Mouse (Mus musculus): ENCODE measurements around the gene Cyp27a1. TPM values are rescaled to one million over a fixed set of nuclear protein-coding genes. Genes with fewer than 3 reads are reported as not detected.
A peak's percentile ranks its signal among the peaks of the same experiment; 100 is the strongest.

Cyp27a1 gene
- polyA plus RNA-seq, 1 experiment from 2014 or later: 1.8 TPM

DNA sequence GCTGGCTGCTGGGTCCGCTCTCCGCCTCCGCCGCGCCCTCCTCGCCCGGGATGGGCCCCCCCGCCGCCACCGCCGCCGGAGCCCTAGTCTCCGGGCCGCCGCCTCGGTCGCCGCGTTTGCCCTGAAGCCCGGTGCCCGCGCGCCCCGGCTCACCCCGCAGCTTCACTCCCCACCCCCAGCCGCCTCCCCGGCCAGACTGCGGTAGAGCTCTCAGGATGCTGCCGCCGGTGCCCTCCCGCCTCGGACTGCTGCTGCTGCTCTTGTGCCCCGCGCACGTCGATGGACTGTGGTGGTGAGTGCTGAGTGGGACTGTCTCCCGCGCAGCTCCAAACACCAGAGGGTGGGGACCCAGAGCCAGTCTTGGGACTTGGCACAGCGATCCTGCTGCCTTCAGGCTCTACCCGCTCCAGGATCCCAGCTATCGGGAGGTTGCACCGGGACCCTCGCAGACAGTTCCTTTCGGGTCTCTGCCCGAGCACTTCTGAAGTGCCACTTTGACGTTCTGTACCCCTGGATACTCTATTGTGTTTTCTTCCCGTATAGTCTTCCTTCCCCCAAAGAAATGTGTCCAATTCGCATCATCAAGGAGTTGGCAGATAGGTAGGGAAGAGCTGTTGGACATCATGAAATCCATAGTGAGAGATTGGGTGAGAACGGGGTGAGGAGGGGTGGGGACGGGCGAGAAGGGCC, 58.7 kb downstream of the Cyp27a1 start:
- H3K27me3 ChIP-seq (ENCODE audit: control insufficient read depth, insufficient read depth, low read depth, low read length): peaks cover 73% of the 10 kb centered on the region
- under 1% methylated on average over 36 of the region's 51 CpGs for WGBS
- peak overlapping the region; percentile 54 for H3K9ac ChIP-seq (ENCODE audit: low read depth, low read length)
- H3K36me3 ChIP-seq (ENCODE audit: control insufficient read depth, insufficient read depth, low read length): no peaks in the 10 kb centered on the region
- peak overlapping the region; percentile 49 for H3K4me3 ChIP-seq (ENCODE audit: low read depth, low read length)
- no peak overlapping the region for H3K27ac ChIP-seq (ENCODE audit: low read length)
- peak overlapping the region; percentile 92 for H3K4me2 ChIP-seq (ENCODE audit: low read length)
- H3K9me3 ChIP-seq (replicated peaks; ENCODE audit: control insufficient read depth, low read length, poor library complexity, severe bottlenecking): no peaks in the 10 kb centered on the region
- ATAC-seq: 0 out of 2 replicates have a peak, but pooled peaks have one; percentile 22
- H3K4me1 ChIP-seq (ENCODE audit: control insufficient read depth, insufficient read depth, low read length): peaks cover 24% of the 10 kb centered on the region

DNA sequence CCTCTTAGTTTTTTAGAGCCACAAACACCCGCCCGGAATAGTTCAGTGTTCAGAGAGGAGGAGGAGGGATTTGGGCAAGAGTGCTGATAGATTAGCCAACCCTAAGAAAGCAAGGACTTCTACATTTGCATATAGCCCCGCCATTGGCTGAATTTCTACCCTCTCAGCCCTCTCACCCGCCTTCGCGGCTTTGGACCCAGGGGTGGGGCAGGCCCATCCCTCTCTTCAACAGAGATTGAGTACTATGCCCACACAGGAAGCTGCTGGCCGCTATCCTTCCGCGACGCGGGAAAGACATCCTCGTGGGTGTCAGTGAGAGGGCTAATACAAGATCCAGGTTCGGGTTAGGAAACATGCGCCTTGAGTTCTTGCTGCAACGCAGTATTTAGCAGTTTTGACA, 59.8 kb downstream of the Cyp27a1 start:
- ATAC-seq: peak; percentile 66; the same call in 1 of the 2 replicates
- H3K9ac ChIP-seq (ENCODE audit: low read depth, low read length): no peak overlapping the region
- 1% methylated on average over 15 of the region's 15 CpGs for WGBS

DNA sequence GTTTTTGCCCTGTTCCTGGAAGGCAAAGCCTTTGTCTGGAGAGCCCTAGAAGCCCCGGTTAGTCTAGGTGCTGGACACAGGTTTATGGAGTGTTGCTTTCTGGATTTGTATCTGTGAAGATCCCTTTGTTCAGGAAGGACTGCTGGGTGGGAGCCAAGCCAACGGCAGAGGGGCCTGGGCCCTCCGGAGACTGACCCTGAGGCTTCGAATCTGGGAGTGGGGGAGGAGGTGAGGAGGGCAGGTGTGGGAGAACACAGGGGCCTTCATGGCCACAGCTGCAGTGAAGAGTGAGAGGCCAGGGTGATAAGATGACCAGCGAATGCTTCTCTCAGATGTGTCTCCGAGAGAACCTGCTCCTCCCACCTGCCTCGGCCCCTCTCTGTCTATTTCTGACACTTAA, 60.7 kb downstream of the Cyp27a1 start:
- Histone ChIP-seq H3K9ac (ENCODE audit: low read depth, low read length) (no peak overlapping the region), H3K4me2 (ENCODE audit: low read length) (no peak overlapping the region), H3K9me3 (replicated peaks; ENCODE audit: control insufficient read depth, low read length, poor library complexity, severe bottlenecking) (no peaks in the 10 kb centered on the region), H3K4me1 (ENCODE audit: control insufficient read depth, insufficient read depth, low read length) (peaks cover 24% of the 10 kb centered on the region), H3K27me3 (ENCODE audit: control insufficient read depth, insufficient read depth, low read depth, low read length) (peaks cover 66% of the 10 kb centered on the region), H3K4me3 (ENCODE audit: low read depth, low read length) (no peak overlapping the region), H3K27ac (ENCODE audit: low read length) (no peak overlapping the region), H3K36me3 (ENCODE audit: control insufficient read depth, insufficient read depth, low read length) (no peaks in the 10 kb centered on the region)
- 12% methylated on average over 7 of the region's 7 CpGs for WGBS
- no peak for ATAC-seq

More for the DNA sequence above, 59.8 kb downstream of the Cyp27a1 start:
- Histone ChIP-seq H3K27ac (ENCODE audit: low read length) (no peak overlapping the region), H3K4me1 (ENCODE audit: control insufficient read depth, insufficient read depth, low read length) (peaks cover 24% of the 10 kb centered on the region), H3K27me3 (ENCODE audit: control insufficient read depth, insufficient read depth, low read depth, low read length) (peaks cover 68% of the 10 kb centered on the region), H3K36me3 (ENCODE audit: control insufficient read depth, insufficient read depth, low read length) (no peaks in the 10 kb centered on the region), H3K4me3 (ENCODE audit: low read depth, low read length) (peak overlapping the region; percentile 19), H3K4me2 (ENCODE audit: low read length) (peak overlapping the region; percentile 49), H3K9me3 (replicated peaks; ENCODE audit: control insufficient read depth, low read length, poor library complexity, severe bottlenecking) (no peaks in the 10 kb centered on the region)

DNA sequence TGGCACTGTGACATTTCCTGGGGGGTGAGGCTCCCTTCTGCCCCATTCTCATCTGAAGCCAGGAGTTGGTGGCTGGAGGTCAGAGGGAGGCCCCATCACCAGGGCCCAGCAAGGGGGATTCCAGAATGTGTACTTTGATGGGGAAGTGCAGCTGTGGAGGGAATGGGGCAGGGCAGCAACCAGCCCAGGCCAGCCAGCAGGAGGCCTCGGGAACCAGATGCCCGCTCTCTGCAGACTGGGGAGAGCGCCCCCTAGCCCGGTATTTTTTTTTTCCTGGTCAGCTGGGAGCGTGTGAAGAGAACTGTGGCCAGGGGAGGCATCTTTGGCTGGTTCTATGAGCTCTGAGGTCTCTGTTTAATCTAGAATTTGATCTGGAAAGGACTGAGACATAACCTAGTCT, 62.4 kb downstream of the Cyp27a1 start:
- H3K27ac ChIP-seq (ENCODE audit: low read length): no peak overlapping the region
- H3K4me3 ChIP-seq (ENCODE audit: low read depth, low read length): no peak overlapping the region
- peaks cover 56% of the 10 kb centered on the region for H3K27me3 ChIP-seq (ENCODE audit: control insufficient read depth, insufficient read depth, low read depth, low read length)
- no peak overlapping the region for H3K9ac ChIP-seq (ENCODE audit: low read depth, low read length)
- H3K36me3 ChIP-seq (ENCODE audit: control insufficient read depth, insufficient read depth, low read length): no peaks in the 10 kb centered on the region
- H3K4me1 ChIP-seq (ENCODE audit: control insufficient read depth, insufficient read depth, low read length): peaks cover 23% of the 10 kb centered on the region
- no peak for ATAC-seq
- WGBS: 2% methylated on average over 5 of the region's 5 CpGs
- no peak overlapping the region for H3K4me2 ChIP-seq (ENCODE audit: low read length)
- H3K9me3 ChIP-seq (replicated peaks; ENCODE audit: control insufficient read depth, low read length, poor library complexity, severe bottlenecking): no peaks in the 10 kb centered on the region

DNA sequence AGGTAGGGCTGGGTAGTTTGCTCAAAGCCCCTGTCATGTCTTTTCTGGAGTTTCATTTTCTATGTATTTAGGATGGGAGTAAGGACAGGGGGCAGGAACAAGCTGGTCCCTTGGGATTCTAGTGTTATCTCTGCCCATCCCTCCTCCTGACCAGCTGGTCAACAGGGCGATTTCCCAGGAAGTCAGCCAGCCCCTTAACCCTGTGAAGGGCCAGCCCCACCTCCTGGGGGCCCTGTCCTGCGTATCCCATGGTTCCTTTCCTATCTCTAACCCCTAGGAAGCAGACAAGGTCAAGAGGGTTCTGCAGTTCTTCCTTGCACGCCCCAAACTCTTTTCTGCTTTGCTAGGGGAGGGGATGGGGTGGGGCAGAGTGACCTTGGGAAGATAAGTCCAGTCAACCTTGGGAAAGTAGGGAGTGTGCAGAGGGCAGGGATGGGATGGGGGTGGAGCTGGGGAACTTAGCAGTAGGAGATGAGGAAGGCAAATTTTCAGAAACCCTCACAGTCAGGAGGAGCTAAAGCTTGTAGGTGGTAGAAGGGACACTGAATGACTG, 65.6 kb downstream of the Cyp27a1 start:
- Histone ChIP-seq H3K27ac (ENCODE audit: low read length) (no peak overlapping the region), H3K9ac (ENCODE audit: low read depth, low read length) (no peak overlapping the region), H3K4me2 (ENCODE audit: low read length) (no peak overlapping the region), H3K27me3 (ENCODE audit: control insufficient read depth, insufficient read depth, low read depth, low read length) (peaks cover 65% of the 10 kb centered on the region), H3K9me3 (replicated peaks; ENCODE audit: control insufficient read depth, low read length, poor library complexity, severe bottlenecking) (no peaks in the 10 kb centered on the region), H3K4me1 (ENCODE audit: control insufficient read depth, insufficient read depth, low read length) (peaks cover 9% of the 10 kb centered on the region), H3K36me3 (ENCODE audit: control insufficient read depth, insufficient read depth, low read length) (no peaks in the 10 kb centered on the region), H3K4me3 (ENCODE audit: low read depth, low read length) (no peak overlapping the region)
- 43% methylated on average over 3 of the region's 3 CpGs for WGBS
- no peak for ATAC-seq

DNA sequence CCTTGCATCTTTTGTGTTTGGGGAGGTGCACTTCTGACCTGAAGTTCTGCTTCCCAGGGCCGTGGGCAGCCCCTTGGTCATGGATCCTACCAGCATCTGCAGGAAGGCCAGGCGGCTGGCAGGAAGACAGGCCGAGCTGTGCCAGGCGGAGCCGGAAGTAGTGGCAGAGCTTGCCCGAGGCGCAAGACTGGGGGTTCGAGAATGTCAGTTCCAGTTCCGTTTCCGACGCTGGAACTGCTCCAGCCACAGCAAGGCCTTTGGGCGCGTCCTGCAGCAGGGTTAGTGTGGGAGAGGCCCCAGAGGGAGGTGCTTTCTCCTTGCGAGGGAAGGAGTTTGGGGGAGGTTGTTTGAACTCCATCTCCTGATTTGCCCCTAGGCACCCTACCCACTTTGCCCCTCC, 68.7 kb downstream of the Cyp27a1 start:
- 14% methylated on average over 14 of the region's 14 CpGs for WGBS
- no peak for ATAC-seq
- Histone ChIP-seq H3K27ac (ENCODE audit: low read length) (no peak overlapping the region), H3K9me3 (replicated peaks; ENCODE audit: control insufficient read depth, low read length, poor library complexity, severe bottlenecking) (no peaks in the 10 kb centered on the region; the same call in 1 of the 2 replicates), H3K4me3 (ENCODE audit: low read depth, low read length) (no peak overlapping the region), H3K27me3 (ENCODE audit: control insufficient read depth, insufficient read depth, low read depth, low read length) (peaks cover 64% of the 10 kb centered on the region), H3K4me2 (ENCODE audit: low read length) (no peak overlapping the region), H3K36me3 (ENCODE audit: control insufficient read depth, insufficient read depth, low read length) (no peaks in the 10 kb centered on the region), H3K9ac (ENCODE audit: low read depth, low read length) (no peak overlapping the region), H3K4me1 (ENCODE audit: control insufficient read depth, insufficient read depth, low read length) (peaks cover 13% of the 10 kb centered on the region)

DNA sequence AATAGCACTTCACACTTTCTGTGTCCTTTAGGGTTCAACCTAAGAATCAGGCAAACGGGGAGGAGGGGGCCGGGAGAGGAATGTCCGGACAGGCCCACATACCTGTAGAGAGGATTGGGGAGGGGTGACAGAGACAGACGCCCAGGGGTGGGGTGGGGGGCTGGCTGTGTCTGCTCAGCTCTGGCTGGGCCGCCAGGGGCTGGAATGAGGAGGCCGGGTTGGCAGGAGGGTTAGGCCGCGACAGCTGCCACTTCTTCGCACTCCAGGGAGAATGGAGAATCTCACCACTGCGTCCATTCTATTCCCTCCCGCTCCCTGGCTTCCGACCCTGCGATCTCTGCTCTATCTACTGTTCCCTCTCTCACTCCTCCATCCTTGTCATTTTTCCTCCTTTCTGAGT, 70.2 kb downstream of the Cyp27a1 start:
- Histone ChIP-seq H3K9ac (ENCODE audit: low read depth, low read length) (peak overlapping the region; percentile 50), H3K4me3 (ENCODE audit: low read depth, low read length) (peak overlapping the region; percentile 39), H3K27me3 (ENCODE audit: control insufficient read depth, insufficient read depth, low read depth, low read length) (peaks cover 75% of the 10 kb centered on the region), H3K4me2 (ENCODE audit: low read length) (peak overlapping the region; percentile 81), H3K36me3 (ENCODE audit: control insufficient read depth, insufficient read depth, low read length) (no peaks in the 10 kb centered on the region), H3K27ac (ENCODE audit: low read length) (no peak overlapping the region), H3K9me3 (replicated peaks; ENCODE audit: control insufficient read depth, low read length, poor library complexity, severe bottlenecking) (no peaks in the 10 kb centered on the region; the same call in 1 of the 2 replicates), H3K4me1 (ENCODE audit: control insufficient read depth, insufficient read depth, low read length) (peaks cover 13% of the 10 kb centered on the region)
- 3% methylated on average over 12 of the region's 13 CpGs for WGBS
- ATAC-seq: peak; percentile 22; the same call in 1 of the 2 replicates

DNA sequence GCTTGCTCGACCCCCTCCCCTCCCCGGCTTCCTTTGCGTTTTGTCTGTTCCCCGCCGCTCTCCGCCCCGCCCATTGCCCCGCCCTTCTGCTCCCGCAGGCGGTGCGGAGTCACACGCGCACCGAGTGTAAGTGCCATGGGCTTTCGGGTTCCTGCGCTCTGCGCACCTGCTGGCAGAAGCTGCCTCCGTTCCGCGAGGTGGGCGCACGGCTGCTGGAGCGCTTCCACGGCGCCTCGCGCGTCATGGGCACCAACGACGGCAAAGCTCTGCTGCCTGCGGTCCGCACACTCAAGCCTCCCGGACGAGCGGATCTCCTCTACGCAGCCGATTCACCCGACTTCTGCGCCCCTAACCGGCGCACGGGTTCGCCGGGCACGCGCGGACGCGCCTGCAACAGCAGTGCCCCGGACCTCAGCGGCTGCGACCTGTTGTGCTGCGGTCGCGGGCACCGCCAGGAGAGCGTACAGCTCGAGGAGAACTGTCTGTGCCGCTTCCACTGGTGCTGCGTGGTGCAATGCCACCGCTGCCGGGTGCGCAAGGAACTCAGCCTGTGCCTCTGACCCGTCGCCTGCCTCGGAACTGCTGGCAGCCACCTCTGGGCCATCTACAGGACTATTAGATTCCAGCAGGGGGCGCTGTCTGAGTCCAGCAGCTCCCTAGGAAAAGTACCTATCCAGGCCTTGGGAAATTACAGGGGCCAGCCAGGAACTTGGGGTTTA, 70.8 kb downstream of the Cyp27a1 start:
- H3K9ac ChIP-seq (ENCODE audit: low read depth, low read length): peak overlapping the region; percentile 50
- ATAC-seq: peak; percentile 67
- peaks cover 13% of the 10 kb centered on the region for H3K4me1 ChIP-seq (ENCODE audit: control insufficient read depth, insufficient read depth, low read length)
- no peak overlapping the region for H3K27ac ChIP-seq (ENCODE audit: low read length)
- H3K36me3 ChIP-seq (ENCODE audit: control insufficient read depth, insufficient read depth, low read length): no peaks in the 10 kb centered on the region
- peaks cover 77% of the 10 kb centered on the region for H3K27me3 ChIP-seq (ENCODE audit: control insufficient read depth, insufficient read depth, low read depth, low read length)
- peak overlapping the region; percentile 39 for H3K4me3 ChIP-seq (ENCODE audit: low read depth, low read length)
- H3K4me2 ChIP-seq (ENCODE audit: low read length): peak overlapping the region; percentile 81
- WGBS: under 1% methylated on average over 67 of the region's 67 CpGs
- H3K9me3 ChIP-seq (replicated peaks; ENCODE audit: control insufficient read depth, low read length, poor library complexity, severe bottlenecking): no peaks in the 10 kb centered on the region; the same call in 1 of the 2 replicates

Measured in midbrain, embryonic 16.5 days (tissue).